Mouse (Mus musculus) T-helper 1 cell (primary cell): ENCODE measurements around the gene Dtd1.
"Not testable (repeated sequence)": the region's sequence is repeated elsewhere in the genome, so short reads cannot be mapped to it uniquely, and the experiment has no call there.

Experiments used
- in situ Hi-C: fragments of 300-600 bp; cut with MboI, MseI; formaldehyde crosslinking; loops from one replicate; pipeline ENCODE4 v1.15.1; 2025; ENCODE audit warnings: high pct_unique_total_duplicates

Dtd1 gene

GRCm38 (mm10) chr2:144599831-144600687 lies at the start of gene Dtd1:
Gene Dtd1, plus strand, starts transcription at chr2:144599897.
- in situ Hi-C loops, result no loop called here

GRCm38 (mm10) chr2:144550529-144550928 lies 49.2 kb upstream of the Dtd1 start, which contains the start of gene Rbbp9:
Gene Rbbp9, minus strand, starts transcription at chr2:144550869.
- in situ Hi-C loops, result loop anchor here (25.0 kb wide), 1 partner anchor 1337 kb away; no protein-coding TSS in a partner anchor

GRCm38 (mm10) chr2:144553905-144554304 lies 45.8 kb upstream of the Dtd1 start:
- in situ Hi-C loops, result loop anchor here (25.0 kb wide), 1 partner anchor 1333 kb away; no protein-coding TSS in a partner anchor

GRCm38 (mm10) chr2:144555286-144555819 lies 44.3 kb upstream of the Dtd1 start:
- in situ Hi-C loops, result loop anchor here (25.0 kb wide), 1 partner anchor 1332 kb away; no protein-coding TSS in a partner anchor

GRCm38 (mm10) chr2:144555820-144556552 lies 43.7 kb upstream of the Dtd1 start, which contains the start of gene Sec23b:
Gene Sec23b, plus strand, starts transcription at chr2:144556229.
- in situ Hi-C loops, result loop anchor here (25.0 kb wide), 1 partner anchor 1331 kb away; no protein-coding TSS in a partner anchor

GRCm38 (mm10) chr2:144588723-144589122 lies 11.0 kb upstream of the Dtd1 start:
- in situ Hi-C loops, result no loop called here

- in situ Hi-C loops, result not testable (repeated sequence)
Observed at GRCm38 (mm10) chr2:144593036-144593435, 6.7 kb upstream of the Dtd1 start.

- in situ Hi-C loops, result no loop called here
Observed at GRCm38 (mm10) chr2:144593951-144594651, 5.6 kb upstream of the Dtd1 start, which contains the start of gene Smim26. Gene Smim26, plus strand, starts transcription at chr2:144594054.

- in situ Hi-C loops, result no loop called here
Observed at GRCm38 (mm10) chr2:144598006-144598405, 1.7 kb upstream of the Dtd1 start.

- in situ Hi-C loops, result no loop called here
Observed at GRCm38 (mm10) chr2:144601576-144601975, 1.9 kb downstream of the Dtd1 start.

GRCm38 (mm10) chr2:144613956-144614355 lies 14.3 kb downstream of the Dtd1 start:
- in situ Hi-C loops, result no loop called here

GRCm38 (mm10) chr2:144617074-144617874 lies 17.6 kb downstream of the Dtd1 start:
- in situ Hi-C loops, result no loop called here

- in situ Hi-C loops, result no loop called here
Observed at GRCm38 (mm10) chr2:144621491-144621890, 21.8 kb downstream of the Dtd1 start.

GRCm38 (mm10) chr2:144633551-144633950 lies 33.9 kb downstream of the Dtd1 start:
- in situ Hi-C loops, result loop anchor here (25.0 kb wide), 2 partner anchors 529 to 879 kb away; partner anchors contain the start of gene Slc24a3

- in situ Hi-C loops, result loop anchor here (25.0 kb wide), 2 partner anchors 528 to 878 kb away; partner anchors contain the start of gene Slc24a3
Observed at GRCm38 (mm10) chr2:144634231-144634630, 34.5 kb downstream of the Dtd1 start.

- in situ Hi-C loops, result loop anchor here (25.0 kb wide), 2 partner anchors 528 to 878 kb away; partner anchors contain the start of gene Slc24a3
Observed at GRCm38 (mm10) chr2:144634729-144635128, 35.0 kb downstream of the Dtd1 start.

GRCm38 (mm10) chr2:144635644-144636320 lies 36.1 kb downstream of the Dtd1 start:
- in situ Hi-C loops, result loop anchor here (25.0 kb wide), 2 partner anchors 527 to 877 kb away; partner anchors contain the start of gene Slc24a3

GRCm38 (mm10) chr2:144637204-144637603 lies 37.5 kb downstream of the Dtd1 start:
- in situ Hi-C loops, result loop anchor here (25.0 kb wide), 2 partner anchors 525 to 875 kb away; partner anchors contain the start of gene Slc24a3
